In genomic region chrX:145362527-145362926, GRCm38 (mm10) we compare ENCODE assay signal across 22 mouse cellular contexts. TPM values are rescaled to one million over a fixed set of nuclear protein-coding genes. Genes with fewer than 3 reads are reported as not detected.
DNase-seq lines count a peak whose midpoint lies in the region; ATAC-seq lines count a peak whose summit lies in the region.
"Had no signal": no experiment of that assay in that cellular context is flagged by ENCODE, and none has a peak within 500 bp of the region (broad histone marks: within the 10 kb centered on the region; RNA-seq: fewer than 3 reads in every experiment).

No protein-coding gene starts in this region.

- peak; percentile 6 for DNase-seq in CD4-positive helper T cell, adult 2 months (ENCODE audit: low read depth, low spot score)
- DNase-seq in T-cell, adult 2 months (ENCODE audit: low spot score) = peak; percentile 6
- DNase-seq in kidney, adult 18-20 months = no peak
- DNase-seq in urinary bladder, adult 2 months (ENCODE audit: low spot score) = no peak
- DNase-seq in gastrocnemius, postnatal 4 days (ENCODE audit: low spot score in 2 of 2) = no peak
- DNase-seq: adrenal gland, adult 2 months; adrenal gland, postnatal 14 days; cerebellum, adult 11 months; cerebellum, adult 2 months; cerebellum, adult 9-11 months; cerebellum, postnatal 36 days; gastrocnemius, postnatal 25 days; heart, adult 11 months had no signal

- ATAC-seq in granulocyte monocyte progenitor cell, adult 5-6 weeks (replicated peaks; ENCODE audit: poor library complexity, severe bottlenecking) = peak; percentile 63
- ATAC-seq in inflammation-experienced regulatory T-cells, adult 6 months = peak; percentile 74
- ATAC-seq in megakaryocyte, adult 5-6 weeks (ENCODE audit: poor library complexity, severe bottlenecking) = no peak
- ATAC-seq: forebrain, embryonic 15.5 days; hindbrain, embryonic 16.5 days; intestine, postnatal 0 days had no signal

RNA-seq across cellular contexts. Expression of gene Lhfpl1, which starts 13.6 kb away (rescaled TPM):
- total RNA-seq in granulocyte monocyte progenitor cell, adult 5-6 weeks (2014; fragmentation: Nextera tagmentation) = not detected in 2 replicates
- not detected in 2 replicates for total RNA-seq in granulocyte monocyte progenitor cell, adult 5-6 weeks (2017)
- 1 to 10 TPM in 2 of 3 experiments, not detected in 1; 1.0 TPM for polyA plus RNA-seq in inflammation-experienced regulatory T-cells, adult 6 months (2017; shearing (Covaris generic))
- 0.27 TPM in 1 of 2 replicates, not detected in the other for total RNA-seq in megakaryocyte, adult 5-6 weeks (2015)
- not detected in 2 replicates for total RNA-seq in megakaryocyte, adult 5-6 weeks (2017)
- polyA plus RNA-seq in urinary bladder, adult 2 months (2012; rRNA removed) = 1.3 and 1.5 TPM in 2 replicates
- 1 to 10 TPM; 1.4 to 3.0 TPM for total RNA-seq in gastrocnemius, postnatal 4 days (2021)
- total RNA-seq: adrenal gland, adult 2 months; adrenal gland, postnatal 14 days; ES-E14; heart, adult 8-10 months; heart, postnatal 25 days had no signal
- polyA plus RNA-seq: adrenal gland, adult 2 months; forebrain, embryonic 15.5 days had no signal

Comparison
In these comparisons a context has a peak if more than half of its experiments do, and no peak if none do; other contexts are left out.
1. DNase-seq: peak in CD4-positive helper T cell, adult 2 months (single experiment) and T-cell, adult 2 months (single experiment); none in kidney, adult 18-20 months (single experiment), urinary bladder, adult 2 months (single experiment) and gastrocnemius, postnatal 4 days (0 of 2).